Mouse (Mus musculus) adrenal gland, postnatal 4 days (tissue): Measurements from ENCODE around the gene Atxn2l. TPM values are rescaled to one million over a fixed set of nuclear protein-coding genes. Genes with fewer than 3 reads are reported as not detected.

ENCODE experiments used
- DNase-seq, 2 experiments: peaks; one replicate each; pipeline ENCODE4 v3.0.0; 2021 to 2022; ENCODE audit warnings: low spot score in 2 of 2, mixed read lengths in 2 of 2
- total RNA-seq, 2 experiments: library from RNA; stranded (reverse); gene quantifications; 2 replicates each; pipeline ENCODE4 v1.2.3; 2021

Gene Atxn2l
- total RNA-seq, 2 experiments from 2014 or later = 109 to 127 TPM

DNA sequence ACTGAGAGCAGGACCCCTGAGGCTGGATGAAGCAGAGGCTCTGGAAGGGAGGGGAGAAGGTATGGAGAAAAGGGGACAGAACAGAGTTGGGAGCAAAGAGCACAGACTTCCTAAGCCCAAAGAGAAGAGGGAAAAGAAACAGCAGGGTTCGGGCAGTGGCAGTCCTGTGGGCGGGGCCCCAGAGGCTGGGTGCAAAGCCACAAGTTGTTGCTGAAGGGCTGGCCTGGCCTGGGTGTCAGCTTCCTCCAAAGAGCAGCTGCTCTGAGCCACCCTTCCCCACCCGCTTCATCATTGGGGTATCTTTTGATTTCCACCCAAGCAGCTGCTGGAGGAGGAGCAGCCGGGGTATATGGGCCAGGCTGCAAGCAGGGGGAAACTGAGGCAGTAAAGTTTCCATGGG lies 39.1 kb downstream of the Atxn2l start:
- no peak for DNase-seq

- no peak for DNase-seq
Measured at GRCm38 (mm10) chr7:126463547-126463946, 39.7 kb downstream of the Atxn2l start.

DNA sequence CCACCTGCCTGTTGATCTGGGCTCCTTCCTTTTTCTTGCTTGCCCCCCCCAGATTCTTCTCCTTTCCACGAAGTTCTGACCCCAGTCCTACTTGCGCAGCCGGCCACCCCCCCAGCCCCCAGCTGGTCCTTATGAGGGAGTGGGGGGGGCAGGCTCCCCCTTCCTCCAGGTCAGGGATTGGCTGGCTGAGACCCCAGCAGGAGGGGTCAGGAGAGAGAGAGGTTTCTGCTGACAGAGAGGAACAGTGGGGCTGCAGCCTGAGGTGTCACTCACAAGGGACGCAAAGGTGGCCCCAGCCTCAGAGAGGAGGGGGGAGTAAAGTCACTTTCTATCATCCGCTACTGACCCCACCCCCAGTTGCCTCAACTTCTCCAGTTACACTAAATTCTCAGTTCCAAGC lies 40.2 kb downstream of the Atxn2l start, which contains the start of gene Atp2a1:
TSS of gene Atp2a1 (minus strand) at position 105 of the 400 bp plus-strand sequence.
- no peak for DNase-seq

DNA sequence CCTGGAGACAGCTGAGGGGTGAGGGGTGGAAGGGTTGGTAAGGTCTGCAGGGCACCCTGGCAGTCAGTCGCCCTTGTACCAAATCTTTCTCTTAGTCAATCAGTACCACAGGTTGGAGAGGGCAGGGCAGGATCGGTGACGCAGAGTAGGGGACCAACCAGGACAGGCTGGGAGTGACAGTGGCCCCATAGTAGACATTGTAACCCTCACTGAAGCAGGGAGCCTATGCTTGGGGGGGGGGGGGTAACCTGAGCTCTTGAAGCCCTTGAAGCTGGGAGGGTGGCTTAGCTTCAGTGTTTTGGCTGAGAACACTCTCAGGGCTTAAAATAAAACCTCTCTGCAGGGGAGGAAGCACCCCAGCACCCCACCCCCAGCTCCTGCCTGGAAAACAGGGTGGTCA lies 41.6 kb downstream of the Atxn2l start:
- no peak for DNase-seq

DNA sequence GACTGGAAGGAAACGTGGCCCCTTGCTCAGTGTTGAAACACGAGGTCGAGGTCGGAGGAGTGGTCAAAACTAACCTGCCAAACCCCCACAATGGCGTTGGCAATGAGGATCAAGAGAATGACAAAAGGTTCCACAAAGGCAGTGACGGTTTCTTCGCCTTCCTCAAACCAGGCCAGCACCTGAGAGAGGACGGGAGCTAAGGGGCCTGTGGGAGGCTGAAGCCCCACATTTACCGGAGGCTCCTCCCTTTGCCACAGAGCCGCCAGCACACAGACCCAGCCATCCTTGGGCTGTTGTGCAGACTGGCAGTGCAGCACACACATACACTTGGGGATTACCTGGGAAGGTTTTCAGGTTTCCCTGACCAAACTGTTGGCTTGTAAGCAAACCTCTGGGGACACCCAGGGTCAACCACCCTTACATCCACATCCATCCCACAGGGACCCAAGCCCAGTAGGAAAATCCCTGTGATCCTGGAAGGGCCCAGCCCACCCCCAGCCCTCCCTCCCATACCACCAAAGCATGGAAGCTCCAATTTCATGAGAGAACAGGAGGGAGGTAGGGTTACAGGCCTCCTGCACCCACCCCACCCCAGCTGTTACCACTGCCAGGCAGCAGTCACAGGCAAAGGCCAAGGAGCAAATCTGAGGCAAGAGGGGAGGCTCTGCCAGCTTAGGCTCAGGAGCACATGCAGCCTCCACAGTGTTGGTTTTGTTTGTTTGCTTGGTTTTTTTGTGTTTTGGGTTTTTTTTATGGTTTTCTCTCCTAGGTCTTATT lies 42.4 kb downstream of the Atxn2l start:
- no peak for DNase-seq

DNA sequence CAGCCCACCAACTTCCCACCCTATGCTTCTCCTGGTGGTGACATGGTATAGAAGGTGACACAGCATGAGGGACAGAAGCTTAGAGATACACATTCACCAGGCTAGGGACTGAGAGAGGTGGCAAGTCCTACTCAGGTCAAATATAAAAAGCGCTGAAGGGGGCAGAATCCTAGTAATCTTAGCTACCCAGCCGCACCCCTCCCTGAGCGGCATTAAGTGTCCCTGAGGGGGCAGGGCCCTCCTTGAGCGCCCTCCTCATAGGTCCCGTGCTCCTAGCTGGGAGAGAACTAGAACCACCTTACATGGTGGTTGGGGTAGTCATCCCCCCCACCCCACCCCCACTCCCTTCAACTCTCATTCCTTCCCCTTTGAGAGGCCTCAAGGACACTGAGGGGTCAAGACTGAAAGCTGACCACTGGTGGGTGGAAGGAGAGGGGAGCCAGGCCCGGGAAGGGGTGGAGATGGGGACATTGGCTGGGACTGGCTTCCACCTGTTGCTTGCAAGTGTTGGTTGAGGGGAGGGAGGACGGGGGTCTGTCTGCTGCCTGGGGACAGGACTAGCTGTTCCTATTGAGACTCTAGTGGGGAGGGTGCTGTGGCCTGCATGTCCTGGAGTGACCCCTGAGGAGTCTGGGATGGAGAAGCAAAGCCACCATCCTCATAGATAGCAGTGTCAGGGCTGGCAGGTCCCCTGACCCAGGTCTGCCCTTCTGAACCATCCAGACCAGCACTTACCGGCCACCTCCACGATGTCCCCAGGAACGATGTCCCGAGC lies 44.2 kb downstream of the Atxn2l start:
- DNase-seq = no peak

DNA sequence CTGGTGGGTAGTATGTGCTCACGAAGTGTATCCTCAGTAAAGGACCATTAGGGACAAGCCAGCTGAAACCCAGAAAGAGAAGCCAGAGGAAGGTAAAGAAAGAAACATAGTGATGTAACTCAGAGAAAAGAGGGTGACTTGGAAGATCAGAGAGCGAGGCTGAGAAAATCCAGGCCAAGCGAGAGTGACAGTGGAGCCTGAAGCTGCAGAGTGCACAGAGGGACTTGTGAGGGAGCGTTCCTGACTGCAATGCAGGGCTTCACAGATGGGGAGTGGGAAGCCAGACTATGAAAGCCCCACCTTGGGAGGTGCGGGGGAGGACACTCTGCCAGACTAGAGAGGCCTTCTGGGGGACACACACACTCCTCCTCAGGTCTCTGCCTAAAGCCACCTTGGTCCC lies 45.0 kb downstream of the Atxn2l start:
- DNase-seq = no peak

GRCm38 (mm10) chr7:126456382-126457266 lies 46.6 kb downstream of the Atxn2l start:
- DNase-seq = no peak

GRCm38 (mm10) chr7:126455242-126455641 lies 48.0 kb downstream of the Atxn2l start:
- DNase-seq = no peak

- DNase-seq = no peak
Measured at GRCm38 (mm10) chr7:126453861-126454260, 49.4 kb downstream of the Atxn2l start.

DNA sequence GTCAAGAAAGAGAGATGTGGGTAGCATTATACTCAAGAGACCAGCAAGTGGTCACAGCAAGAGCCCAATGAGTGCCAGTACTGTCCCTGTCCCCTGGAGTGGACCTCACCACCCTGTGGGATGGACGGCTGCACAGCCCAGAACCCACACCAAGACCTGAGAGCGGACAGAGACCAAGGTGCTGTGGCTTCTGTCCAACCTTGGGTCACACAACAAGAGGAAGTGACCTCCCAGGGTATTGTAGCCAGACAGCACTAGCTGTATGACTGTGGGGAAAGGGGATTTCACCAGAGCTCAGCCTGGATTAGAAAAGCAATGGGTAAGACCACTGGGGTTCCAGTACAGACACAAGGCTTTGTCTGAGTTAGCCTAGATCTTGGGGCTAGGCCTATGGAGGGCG lies 51.0 kb downstream of the Atxn2l start:
- no peak for DNase-seq

DNA sequence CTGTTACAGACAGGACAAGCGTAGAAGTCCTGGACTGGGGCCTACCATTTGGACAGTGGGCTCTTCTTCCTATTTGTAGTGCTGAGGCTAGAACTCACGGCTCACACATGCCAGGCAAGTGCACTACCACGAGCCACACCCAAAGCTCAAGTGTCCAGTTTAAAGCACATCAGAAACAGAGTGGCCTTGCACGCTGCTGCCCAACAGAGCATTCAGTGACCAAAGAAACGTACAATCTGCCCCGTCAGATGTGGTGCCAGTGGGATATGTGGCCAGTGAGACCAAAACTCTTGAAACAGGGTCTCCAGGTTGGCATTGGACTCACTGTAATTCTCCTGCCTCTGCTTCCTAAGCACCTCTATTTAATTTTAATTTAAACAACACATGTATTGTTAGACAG lies 52.6 kb downstream of the Atxn2l start:
- no peak for DNase-seq

DNA sequence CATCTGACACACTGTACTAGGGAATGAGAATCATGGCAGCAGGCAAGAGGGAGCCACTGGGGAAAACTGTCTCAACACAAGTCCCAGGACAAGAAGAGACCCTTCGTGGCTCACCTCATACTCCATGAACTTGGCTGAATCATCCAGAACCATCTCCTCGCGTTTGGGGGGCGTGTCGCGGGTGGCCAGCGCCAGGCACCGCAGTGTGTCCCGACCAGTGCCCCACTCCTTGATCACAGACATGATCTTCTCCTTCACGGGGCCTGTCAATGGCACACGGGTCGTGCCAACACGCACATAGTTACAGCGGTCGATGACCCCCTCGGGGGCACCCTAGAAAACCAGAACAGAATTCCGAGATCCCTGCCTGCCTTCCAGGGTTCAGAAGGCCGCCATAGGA lies 53.2 kb downstream of the Atxn2l start:
- no peak for DNase-seq

GRCm38 (mm10) chr7:126448481-126448880 lies 54.8 kb downstream of the Atxn2l start:
- DNase-seq = no peak

DNA sequence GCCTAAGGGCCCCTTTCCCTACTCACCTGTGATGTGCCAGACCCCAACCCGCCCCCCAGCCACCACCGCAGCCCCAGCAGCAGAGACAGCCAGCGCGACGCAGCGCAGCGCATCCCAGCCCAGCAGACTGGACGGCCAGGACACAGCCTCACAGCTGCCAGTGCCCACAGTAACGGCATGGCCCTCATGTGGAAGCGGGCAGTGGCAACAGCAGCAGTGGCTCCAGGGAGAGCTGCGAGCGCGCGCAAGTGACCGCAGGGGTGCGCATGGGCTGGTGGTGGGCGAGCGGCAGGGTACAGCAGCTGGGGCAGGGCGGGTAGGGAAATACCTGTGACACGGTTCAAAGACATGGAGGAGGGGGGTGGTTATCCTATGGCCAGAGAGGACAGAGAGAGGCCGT lies 57.0 kb downstream of the Atxn2l start:
- DNase-seq = no peak

GRCm38 (mm10) chr7:126445104-126445815 lies 58.0 kb downstream of the Atxn2l start:
- DNase-seq = no peak

GRCm38 (mm10) chr7:126444536-126444935 lies 58.7 kb downstream of the Atxn2l start:
- no peak for DNase-seq

DNA sequence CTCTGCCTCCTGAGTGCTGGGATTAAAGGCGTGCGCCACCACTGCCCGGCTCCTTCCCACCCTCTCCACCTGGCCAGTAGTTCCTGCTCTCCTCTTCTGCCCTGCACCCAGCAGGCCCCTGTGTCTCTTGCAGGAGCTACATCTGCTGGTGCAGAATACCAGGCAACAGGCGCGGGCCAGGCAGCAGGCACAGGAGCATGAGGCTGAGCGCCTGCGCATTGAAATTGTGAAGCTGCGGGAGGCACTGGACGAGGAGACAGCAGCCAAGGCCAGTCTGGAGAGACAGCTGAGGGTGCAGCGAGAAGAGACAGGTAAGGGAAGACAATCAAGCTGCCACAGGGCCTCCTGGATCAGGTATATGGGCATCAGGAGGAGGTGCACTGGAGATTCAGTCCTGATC lies 59.2 kb downstream of the Atxn2l start:
- DNase-seq = no peak
